Mouse (Mus musculus) neural tube, embryonic 15.5 days (tissue): ENCODE measurements around the gene Fam71e1. TPM values are rescaled to one million over a fixed set of nuclear protein-coding genes. Genes with fewer than 3 reads are reported as not detected.

Experiments
- ATAC-seq: fragments of 200-750 bp; cut with Nextera tagmentation; 2 replicates; pipeline ENCODE4 v1.8.0; 2017; ENCODE audit warnings: mild to moderate bottlenecking, moderate TSS enrichment, moderate library complexity; ENCODE audit not compliant: low FRiP score
- H3K27ac ChIP-seq: fragments of 300-500 bp; sonication (generic); replicated peaks from 2 replicates; pipeline ENCODE4 v1.5.1; 2015; ENCODE audit warnings: mild to moderate bottlenecking, inconsistent platforms
- H3K27me3 ChIP-seq: fragments of 300-500 bp; sonication (generic); replicated peaks from 2 replicates; pipeline ENCODE4 v1.6.1; 2015; ENCODE audit warnings: inconsistent platforms
- H3K36me3 ChIP-seq: fragments of 300-500 bp; sonication (generic); 2 replicates; pipeline ENCODE4 v1.6.1; 2015; ENCODE audit warnings: inconsistent platforms
- H3K4me1 ChIP-seq: fragments of 300-500 bp; sonication (generic); 2 replicates; pipeline ENCODE4 v1.6.1; 2015; ENCODE audit warnings: inconsistent platforms
- H3K4me2 ChIP-seq: fragments of 300-500 bp; sonication (generic); 2 replicates; pipeline ENCODE4 v1.6.1; 2015; ENCODE audit warnings: inconsistent platforms, mild to moderate bottlenecking, moderate library complexity
- H3K4me3 ChIP-seq: fragments of 300-500 bp; sonication (generic); replicated peaks from 2 replicates; pipeline ENCODE4 v1.5.1; 2015; ENCODE audit warnings: mild to moderate bottlenecking, inconsistent platforms
- H3K9ac ChIP-seq: fragments of 300-500 bp; sonication (generic); replicated peaks from 2 replicates; pipeline ENCODE4 v1.6.1; 2015; ENCODE audit warnings: mild to moderate bottlenecking, inconsistent platforms
- H3K9me3 ChIP-seq: fragments of 300-500 bp; sonication (generic); replicated peaks from 2 replicates; pipeline ENCODE4 v1.6.1; 2016; ENCODE audit warnings: inconsistent platforms
- WGBS: fragments of 180-500 bp; shearing (Covaris S2); methylation state at CpG from one replicate; pipeline ENCODE4 v1.1.7; 2015; ENCODE audit warnings: mixed read lengths; 5-methylcytosine and 5-hydroxymethylcytosine counted together
- polyA plus RNA-seq: library from polyadenylated mRNA; unstranded; fragments of >200 nt; fragmentation: Nextera tagmentation; extraction: Ambion mirVana; gene quantifications from 2 replicates; pipeline ENCODE4 v1.2.1, GENCODE M21; 2015

Fam71e1 gene
- polyA plus RNA-seq = 22.6 and 23.2 TPM in 2 replicates

- no peaks in the 10 kb centered on the region for H3K27me3 ChIP-seq
- peak within 1 kb of the TSS; percentile 77 for H3K4me3 ChIP-seq
- no peaks in the 10 kb centered on the region for H3K9me3 ChIP-seq
- H3K9ac ChIP-seq = peak within 1 kb of the TSS; percentile 97
- H3K4me1 ChIP-seq = peaks cover 31% of the 10 kb centered on the region
- peak within 1 kb of the TSS; percentile 83 for H3K4me2 ChIP-seq
- ATAC-seq = peak; percentile 95
- WGBS = under 1% methylated on average over 58 of the region's 58 CpGs
- peak within 1 kb of the TSS; percentile 99 for H3K27ac ChIP-seq
- peaks cover 28% of the 10 kb centered on the region for H3K36me3 ChIP-seq
Observed at GRCm38 (mm10) chr7:44495992-44496770, at the start of gene Fam71e1, which contains the start of gene Emc10. Gene Fam71e1 (plus strand): TSS chr7:44496581. Gene Emc10 (minus strand): TSS chr7:44496529.

- H3K36me3 ChIP-seq = peaks cover 51% of the 10 kb centered on the region
- ATAC-seq = 0 out of 2 replicates have a peak, but pooled peaks have one; percentile 13
- WGBS = 13% methylated on average over 3 of the region's 3 CpGs
- no peak overlapping the region for H3K9ac ChIP-seq
- H3K27me3 ChIP-seq = no peaks in the 10 kb centered on the region
- no peak overlapping the region for H3K4me3 ChIP-seq
- no peaks in the 10 kb centered on the region for H3K9me3 ChIP-seq
- peaks cover 45% of the 10 kb centered on the region for H3K4me1 ChIP-seq
- no peak overlapping the region for H3K4me2 ChIP-seq
- H3K27ac ChIP-seq = no peak overlapping the region
Observed at GRCm38 (mm10) chr7:44453256-44453655, 43.1 kb upstream of the Fam71e1 start.

- no peak for ATAC-seq
- H3K4me2 ChIP-seq = no peak overlapping the region
- H3K9me3 ChIP-seq = no peaks in the 10 kb centered on the region
- H3K36me3 ChIP-seq = peaks cover 56% of the 10 kb centered on the region
- H3K4me1 ChIP-seq = peaks cover 20% of the 10 kb centered on the region
- 93% methylated on average over 1 of the region's 1 CpGs for WGBS
- H3K9ac ChIP-seq = no peak overlapping the region
- no peak overlapping the region for H3K4me3 ChIP-seq
- H3K27me3 ChIP-seq = no peaks in the 10 kb centered on the region
- H3K27ac ChIP-seq = no peak overlapping the region
Observed at GRCm38 (mm10) chr7:44456302-44456701, 40.1 kb upstream of the Fam71e1 start.

DNA sequence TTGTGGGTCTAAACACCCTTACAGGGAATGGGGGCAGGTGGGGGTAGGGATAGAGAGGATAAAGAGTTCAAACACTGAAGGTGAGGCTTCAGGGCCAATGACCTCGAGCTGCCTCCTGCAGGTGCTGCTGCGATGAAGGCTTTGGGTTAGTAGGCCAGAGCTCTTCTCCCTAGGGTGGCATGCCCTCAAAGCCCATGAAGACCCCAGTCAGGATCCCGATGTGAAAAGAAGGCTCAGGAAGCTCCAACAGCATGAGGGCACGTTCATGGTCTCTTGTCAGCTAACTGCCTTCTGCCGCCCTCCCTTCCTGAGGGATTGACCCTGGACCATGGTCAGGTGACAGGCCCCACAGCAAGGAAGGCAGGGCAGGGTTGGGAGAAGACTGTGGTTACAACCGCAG, 36.3 kb upstream of the Fam71e1 start:
- no peak overlapping the region for H3K9ac ChIP-seq
- ATAC-seq = no peak
- 75% methylated on average over 6 of the region's 6 CpGs for WGBS
- peaks cover 27% of the 10 kb centered on the region for H3K4me1 ChIP-seq
- no peaks in the 10 kb centered on the region for H3K9me3 ChIP-seq
- no peak overlapping the region for H3K27ac ChIP-seq
- H3K4me2 ChIP-seq = no peak overlapping the region
- H3K36me3 ChIP-seq = peaks cover 74% of the 10 kb centered on the region
- no peak overlapping the region for H3K4me3 ChIP-seq
- H3K27me3 ChIP-seq = no peaks in the 10 kb centered on the region; the same call in 1 of the 2 replicates

DNA sequence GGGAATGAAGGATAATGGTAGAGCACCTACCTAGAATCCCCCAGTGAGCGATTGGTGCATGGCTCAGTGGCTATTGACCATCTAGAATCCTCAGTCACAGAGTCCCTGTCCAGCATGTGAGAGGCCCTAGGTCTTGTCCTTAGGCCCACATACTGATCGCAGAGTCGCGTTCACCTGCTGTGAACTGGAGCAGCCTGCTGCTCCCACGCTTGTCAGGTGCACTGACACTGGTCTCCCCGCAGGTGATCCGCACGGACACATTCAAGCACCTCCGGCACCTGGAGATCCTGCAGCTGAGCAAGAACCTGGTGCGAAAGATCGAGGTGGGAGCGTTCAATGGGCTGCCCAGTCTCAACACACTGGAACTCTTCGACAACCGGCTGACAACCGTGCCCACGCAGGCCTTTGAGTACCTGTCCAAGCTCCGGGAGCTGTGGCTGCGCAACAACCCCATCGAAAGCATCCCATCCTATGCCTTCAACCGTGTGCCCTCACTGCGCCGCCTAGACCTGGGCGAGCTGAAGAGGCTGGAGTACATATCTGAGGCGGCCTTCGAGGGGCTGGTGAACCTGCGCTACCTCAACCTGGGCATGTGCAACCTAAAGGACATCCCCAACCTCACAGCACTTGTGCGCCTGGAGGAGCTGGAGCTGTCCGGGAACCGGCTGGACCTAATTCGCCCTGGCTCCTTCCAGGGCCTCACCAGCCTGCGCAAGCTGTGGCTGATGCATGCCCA, 35.4 kb upstream of the Fam71e1 start:
- Histone ChIP-seq H3K9ac (no peak overlapping the region), H3K4me3 (no peak overlapping the region), H3K4me2 (no peak overlapping the region), H3K27ac (no peak overlapping the region), H3K4me1 (peaks cover 33% of the 10 kb centered on the region), H3K36me3 (peaks cover 74% of the 10 kb centered on the region), H3K9me3 (no peaks in the 10 kb centered on the region), H3K27me3 (no peaks in the 10 kb centered on the region; the same call in 1 of the 2 replicates)
- ATAC-seq = no peak
- 75% methylated on average over 31 of the region's 31 CpGs for WGBS

DNA sequence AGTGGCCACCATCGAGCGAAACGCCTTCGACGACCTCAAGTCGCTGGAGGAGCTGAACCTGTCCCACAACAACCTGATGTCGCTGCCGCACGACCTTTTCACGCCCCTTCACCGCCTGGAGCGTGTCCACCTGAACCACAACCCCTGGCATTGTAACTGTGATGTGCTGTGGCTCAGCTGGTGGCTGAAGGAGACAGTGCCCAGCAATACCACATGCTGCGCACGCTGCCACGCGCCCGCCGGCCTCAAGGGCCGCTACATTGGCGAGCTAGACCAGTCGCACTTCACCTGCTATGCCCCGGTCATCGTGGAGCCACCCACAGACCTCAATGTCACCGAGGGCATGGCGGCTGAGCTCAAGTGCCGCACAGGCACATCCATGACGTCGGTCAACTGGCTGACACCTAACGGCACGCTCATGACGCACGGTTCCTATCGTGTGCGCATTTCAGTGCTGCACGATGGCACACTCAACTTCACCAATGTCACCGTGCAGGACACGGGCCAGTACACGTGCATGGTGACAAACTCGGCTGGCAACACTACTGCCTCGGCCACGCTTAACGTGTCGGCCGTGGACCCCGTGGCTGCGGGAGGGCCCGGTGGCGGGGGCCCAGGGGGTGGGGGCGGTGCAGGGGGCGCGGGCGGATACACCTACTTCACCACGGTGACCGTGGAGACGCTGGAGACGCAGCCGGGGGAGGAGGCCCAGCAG, 34.7 kb upstream of the Fam71e1 start:
- H3K4me2 ChIP-seq = no peak overlapping the region
- no peaks in the 10 kb centered on the region for H3K9me3 ChIP-seq
- no peak overlapping the region for H3K27ac ChIP-seq
- 60% methylated on average over 55 of the region's 57 CpGs for WGBS
- H3K27me3 ChIP-seq = no peaks in the 10 kb centered on the region; the same call in 1 of the 2 replicates
- peaks cover 34% of the 10 kb centered on the region for H3K4me1 ChIP-seq
- H3K4me3 ChIP-seq = no peak overlapping the region
- no peak overlapping the region for H3K9ac ChIP-seq
- H3K36me3 ChIP-seq = peaks cover 70% of the 10 kb centered on the region
- ATAC-seq = no peak

GRCm38 (mm10) chr7:44462218-44463055, 33.9 kb upstream of the Fam71e1 start:
- peaks cover 62% of the 10 kb centered on the region for H3K36me3 ChIP-seq
- WGBS = 22% methylated on average over 75 of the region's 77 CpGs

GRCm38 (mm10) chr7:44463056-44463425, 33.3 kb upstream of the Fam71e1 start:
- ATAC-seq = no peak
- Histone ChIP-seq H3K4me3 (no peak overlapping the region), H3K27ac (peak overlapping the region; percentile 91), H3K27me3 (no peaks in the 10 kb centered on the region; the same call in 1 of the 2 replicates), H3K9ac (no peak overlapping the region), H3K9me3 (no peaks in the 10 kb centered on the region), H3K4me2 (no peak overlapping the region), H3K36me3 (peaks cover 57% of the 10 kb centered on the region), H3K4me1 (peaks cover 44% of the 10 kb centered on the region)
- 38% methylated on average over 8 of the region's 8 CpGs for WGBS

More at GRCm38 (mm10) chr7:44462218-44463055, 33.9 kb upstream of the Fam71e1 start:
- H3K27me3 ChIP-seq = no peaks in the 10 kb centered on the region; the same call in 1 of the 2 replicates
- H3K4me3 ChIP-seq = no peak overlapping the region
- ATAC-seq = no peak
- H3K9ac ChIP-seq = no peak overlapping the region
- H3K27ac ChIP-seq = no peak overlapping the region; the same call in 1 of the 2 replicates
- H3K9me3 ChIP-seq = no peaks in the 10 kb centered on the region
- H3K4me1 ChIP-seq = peaks cover 42% of the 10 kb centered on the region
- H3K4me2 ChIP-seq = peak overlapping the region; percentile 11; the same call in 1 of the 2 replicates

DNA sequence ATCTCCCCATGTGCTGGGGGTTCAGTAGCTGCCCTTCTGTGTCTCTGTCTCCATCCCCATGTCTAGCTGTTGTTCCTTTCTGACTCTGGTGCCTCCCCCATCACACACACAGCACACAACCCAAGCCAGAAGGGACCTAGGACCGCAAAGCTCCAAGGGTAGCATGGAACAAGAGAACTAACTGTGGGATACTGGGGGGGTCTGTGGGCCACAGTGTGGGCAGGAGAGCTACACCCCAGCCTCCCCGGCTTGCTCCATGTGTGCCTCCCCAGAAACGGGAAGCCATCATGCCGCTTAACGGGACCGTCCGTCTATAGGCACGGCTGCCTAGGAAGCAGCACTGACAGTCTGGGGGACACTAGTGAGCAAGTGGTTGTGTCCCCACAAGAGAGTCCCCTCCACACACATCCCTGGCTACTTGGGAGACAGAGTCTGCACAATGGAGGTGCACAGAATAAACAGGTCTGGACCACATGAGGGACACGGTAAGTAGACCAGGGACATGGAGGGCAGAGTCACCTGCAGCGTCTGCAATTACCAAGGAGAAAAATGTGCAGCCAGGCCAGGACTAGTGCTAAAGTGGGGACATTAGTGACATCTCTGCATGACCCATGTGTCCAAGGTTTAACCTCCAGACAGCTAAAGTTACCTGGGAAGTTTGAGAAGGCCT, 32.7 kb upstream of the Fam71e1 start:
- Histone ChIP-seq H3K9me3 (no peaks in the 10 kb centered on the region), H3K27me3 (no peaks in the 10 kb centered on the region; the same call in 1 of the 2 replicates), H3K36me3 (peaks cover 50% of the 10 kb centered on the region), H3K4me3 (no peak overlapping the region), H3K4me1 (peaks cover 49% of the 10 kb centered on the region), H3K4me2 (no peak overlapping the region), H3K9ac (0 out of 2 replicates have a peak overlapping the region, but pooled peaks have one; percentile 17), H3K27ac (peak overlapping the region; percentile 91)
- 79% methylated on average over 10 of the region's 10 CpGs for WGBS
- ATAC-seq = no peak

DNA sequence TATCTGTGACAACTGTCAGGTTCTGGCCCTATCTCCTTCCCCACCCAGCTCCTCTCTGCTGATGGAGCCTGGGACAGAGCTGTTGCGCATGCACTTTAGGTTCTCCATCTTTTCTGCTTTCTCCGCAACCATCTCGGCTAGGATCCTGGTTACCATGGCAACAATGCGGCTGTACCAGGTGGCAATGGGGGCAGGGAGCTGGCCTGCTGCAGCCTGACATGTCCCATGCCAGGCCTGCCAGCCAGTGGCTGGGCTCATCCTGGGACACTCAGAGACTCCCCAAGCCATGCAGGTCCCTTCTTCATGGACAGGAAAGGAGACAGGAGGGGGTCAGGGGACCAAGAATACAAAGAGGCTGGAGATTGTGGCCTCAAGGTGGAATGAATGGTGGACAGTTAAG, 31.9 kb upstream of the Fam71e1 start:
- H3K4me2 ChIP-seq = no peak overlapping the region
- ATAC-seq = no peak

More for the DNA sequence above, 31.9 kb upstream of the Fam71e1 start:
- Histone ChIP-seq H3K27ac (peak overlapping the region; percentile 91), H3K4me3 (no peak overlapping the region), H3K4me1 (peaks cover 57% of the 10 kb centered on the region), H3K27me3 (no peaks in the 10 kb centered on the region; the same call in 1 of the 2 replicates), H3K9me3 (no peaks in the 10 kb centered on the region), H3K36me3 (peaks cover 44% of the 10 kb centered on the region), H3K9ac (no peak overlapping the region)
- 8% methylated on average over 4 of the region's 4 CpGs for WGBS
